Mouse (Mus musculus): ENCODE results near the gene Adgre1. TPM values are rescaled to one million over a fixed set of nuclear protein-coding genes. Genes with fewer than 3 reads are reported as not detected.
A peak's percentile ranks its signal among the peaks of the same experiment; 100 is the strongest.
"Not testable (repeated sequence)": the region's sequence is repeated elsewhere in the genome, so short reads cannot be mapped to it uniquely, and the experiment has no call there.

Adgre1 gene
- total and polyA plus RNA-seq, 3 experiments, result 0.13 to 2.7 (median 2.0) TPM

DNA sequence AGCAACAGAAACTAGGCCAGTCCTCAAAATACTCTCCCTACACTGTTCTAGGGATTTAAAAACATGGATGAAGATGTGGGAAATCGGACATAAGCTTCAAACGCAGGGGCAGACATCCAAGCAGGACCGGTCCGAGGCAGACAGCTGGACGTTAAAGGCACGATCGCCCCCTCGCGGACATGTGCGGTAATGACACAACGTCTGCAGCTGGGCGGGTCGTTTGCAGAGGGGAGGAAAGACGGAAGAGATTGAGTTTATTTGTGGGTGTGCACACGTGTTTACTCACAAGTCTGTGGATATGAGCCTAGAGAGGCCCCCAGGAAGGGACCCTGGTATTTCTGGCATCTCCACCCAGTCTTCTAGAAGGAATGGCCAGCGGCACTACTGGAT is 23.7 kb upstream of the Adgre1 start:
- TF ChIP-seq CTCF (IDR thresholded peaks at IDR 0.05; ENCODE audit: low read depth, low read length) (peak; percentile 89), GATA2 (IDR thresholded peaks at IDR 0.05; ENCODE audit: borderline replicate concordance, low read depth, low read length) (no peak)
- Histone ChIP-seq H3K4me3 (ENCODE audit: low read depth, low read length) (no peak overlapping the region; the same call in 1 of the 2 replicates), H3K27me3 (ENCODE audit: insufficient read depth, low read length) (peaks cover 13% of the 10 kb centered on the region), H3K4me1 (ENCODE audit: insufficient read depth, low read depth, low read length) (peaks cover 63% of the 10 kb centered on the region), H3K36me3 (replicated peaks) (peaks cover 4% of the 10 kb centered on the region), H3K9me3 (replicated peaks) (no peaks in the 10 kb centered on the region)
- no peak for ATAC-seq (ENCODE audit: extremely low read depth, insufficient number of reproducible peaks, low FRiP score, poor library complexity, severe bottlenecking)
- DNase-seq (ENCODE audit: low spot score), result peak; percentile 67

DNA sequence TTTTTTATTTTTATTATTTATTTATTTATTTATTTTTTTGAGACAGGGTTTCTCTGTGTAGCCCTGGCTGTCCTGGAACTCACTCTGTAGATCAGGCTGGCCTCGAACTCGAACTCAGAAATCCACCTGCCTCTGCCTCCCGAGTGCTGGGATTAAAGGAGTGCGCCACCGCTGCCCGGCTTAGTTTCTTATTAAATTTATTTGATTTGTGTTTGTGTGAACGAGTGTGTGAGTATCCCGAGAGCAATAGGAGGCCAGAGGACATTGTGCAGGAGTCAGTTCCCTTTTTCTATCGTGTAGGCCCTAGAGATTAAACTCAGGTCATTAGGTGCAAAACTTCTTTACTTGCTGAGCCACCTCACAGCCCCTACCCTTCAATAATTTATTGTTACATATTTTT is 23.3 kb upstream of the Adgre1 start:
- not testable (repeated sequence) for ATAC-seq (ENCODE audit: extremely low read depth, insufficient number of reproducible peaks, low FRiP score, poor library complexity, severe bottlenecking); H3K4me3 ChIP-seq (ENCODE audit: low read depth, low read length); H3K36me3 ChIP-seq (replicated peaks); H3K9me3 ChIP-seq (replicated peaks); DNase-seq (ENCODE audit: low spot score)
- Histone ChIP-seq H3K27me3 (ENCODE audit: insufficient read depth, low read length) (peaks cover 13% of the 10 kb centered on the region), H3K4me1 (ENCODE audit: insufficient read depth, low read depth, low read length) (peaks cover 63% of the 10 kb centered on the region)

DNA sequence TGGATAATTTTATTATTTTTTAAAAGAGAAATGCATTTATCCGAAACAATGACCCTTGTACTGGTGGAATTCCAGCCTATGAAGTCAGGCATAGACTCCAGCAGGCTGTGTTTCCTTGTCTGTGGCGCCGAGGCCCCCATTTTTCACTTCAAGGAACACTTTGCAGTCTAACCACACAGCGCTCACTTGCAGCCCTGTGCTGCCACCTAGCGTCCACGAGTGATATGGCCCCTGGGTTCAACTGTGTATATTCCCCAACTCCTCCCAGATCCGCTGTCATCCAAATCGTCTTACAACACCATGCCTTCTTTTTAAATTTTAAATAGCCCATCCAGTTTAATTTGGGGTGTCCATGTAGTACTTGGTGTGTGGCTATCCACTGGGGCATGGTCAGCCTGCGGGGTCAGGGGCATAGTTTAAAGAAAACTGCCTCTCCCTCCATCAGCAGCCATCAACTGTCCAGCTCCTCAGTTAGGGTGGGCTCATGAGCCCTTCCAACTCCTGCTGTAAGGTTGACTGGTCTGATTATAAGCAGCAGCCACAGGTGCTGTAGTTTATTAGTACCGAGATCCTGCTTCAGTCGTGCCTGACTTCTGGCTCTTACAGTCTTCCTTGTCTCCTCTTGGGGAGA is 22.7 kb upstream of the Adgre1 start:
- Histone ChIP-seq H3K4me3 (ENCODE audit: low read depth, low read length) (no peak overlapping the region), H3K36me3 (replicated peaks) (no peaks in the 10 kb centered on the region), H3K4me1 (ENCODE audit: insufficient read depth, low read depth, low read length) (peaks cover 63% of the 10 kb centered on the region), H3K9me3 (replicated peaks) (no peaks in the 10 kb centered on the region), H3K27me3 (ENCODE audit: insufficient read depth, low read length) (peaks cover 13% of the 10 kb centered on the region)
- TF ChIP-seq CTCF (IDR thresholded peaks at IDR 0.05; ENCODE audit: low read depth, low read length) (peak; percentile 91), POLR2AphosphoS5 (IDR thresholded peaks at IDR 0.05; ENCODE audit: insufficient replicate concordance, low read depth, low read length) (no peak)
- peak; percentile 46 for ATAC-seq (ENCODE audit: extremely low read depth, insufficient number of reproducible peaks, low FRiP score, poor library complexity, severe bottlenecking)
- peak; percentile 58 for DNase-seq (ENCODE audit: low spot score)

DNA sequence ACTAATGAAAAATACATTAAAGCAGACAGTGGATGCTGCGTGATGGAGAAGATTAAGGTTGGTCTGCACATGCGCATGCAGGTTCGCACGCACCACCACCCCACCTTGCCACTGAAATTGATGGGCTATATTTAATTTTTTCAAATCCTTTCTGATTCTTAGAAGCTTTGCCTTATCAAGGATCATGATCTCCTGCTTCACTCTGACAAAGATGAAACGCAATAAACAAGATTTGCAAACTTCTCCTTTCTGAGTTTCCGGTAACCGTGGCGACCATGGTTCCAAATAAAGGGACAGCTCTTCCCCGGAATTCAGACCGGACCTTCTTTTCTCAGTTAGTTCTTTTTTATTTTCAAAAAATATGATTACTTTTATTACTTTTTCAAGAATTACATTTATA is 20.5 kb upstream of the Adgre1 start:
- H3K4me1 ChIP-seq (ENCODE audit: insufficient read depth, low read depth, low read length), result peaks cover 65% of the 10 kb centered on the region
- no peaks in the 10 kb centered on the region for H3K36me3 ChIP-seq (replicated peaks)
- no peak for ATAC-seq (ENCODE audit: extremely low read depth, insufficient number of reproducible peaks, low FRiP score, poor library complexity, severe bottlenecking)
- H3K4me3 ChIP-seq (ENCODE audit: low read depth, low read length), result no peak overlapping the region; the same call in 1 of the 2 replicates
- H3K27me3 ChIP-seq (ENCODE audit: insufficient read depth, low read length), result peaks cover 21% of the 10 kb centered on the region
- TF ChIP-seq CTCF (IDR thresholded peaks at IDR 0.05; ENCODE audit: low read depth, low read length) (no peak), GATA1 (IDR thresholded peaks at IDR 0.05; ENCODE audit: borderline replicate concordance, low read length) (no peak), POLR2AphosphoS5 (IDR thresholded peaks at IDR 0.05; ENCODE audit: insufficient replicate concordance, low read depth, low read length) (no peak), TAL1 (conservative IDR thresholded peaks at IDR 0.05; ENCODE audit: low read depth, low read length) (no peak), GATA2 (IDR thresholded peaks at IDR 0.05; ENCODE audit: borderline replicate concordance, low read depth, low read length) (no peak)
- peaks cover 2% of the 10 kb centered on the region; the same call in 1 of the 2 replicates for H3K9me3 ChIP-seq (replicated peaks)
- DNase-seq (ENCODE audit: low spot score), result no peak

DNA sequence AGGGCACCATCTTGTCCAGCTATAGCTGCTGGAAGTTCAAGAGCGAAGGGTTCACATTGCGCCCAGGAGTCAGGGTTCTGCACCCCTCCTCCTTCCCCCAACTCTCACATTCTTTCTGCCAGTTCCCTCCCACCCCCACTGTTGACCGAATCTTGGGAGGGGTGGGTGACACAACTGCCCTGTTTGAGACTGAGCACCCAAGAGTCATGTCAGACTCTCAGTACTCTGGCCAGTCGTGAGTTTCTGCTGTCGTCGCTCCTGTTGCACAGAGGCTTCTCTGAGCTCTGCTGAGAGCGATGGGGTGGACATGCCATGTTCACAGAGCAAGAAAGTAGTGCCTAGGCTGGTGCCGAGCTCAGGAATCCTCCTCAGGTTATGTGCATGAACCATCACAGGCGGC is 19.2 kb upstream of the Adgre1 start:
- DNase-seq (ENCODE audit: low spot score) (no peak), ATAC-seq (ENCODE audit: extremely low read depth, insufficient number of reproducible peaks, low FRiP score, poor library complexity, severe bottlenecking) (no peak)
- Histone ChIP-seq H3K4me3 (ENCODE audit: low read depth, low read length) (no peak overlapping the region; the same call in 1 of the 2 replicates), H3K4me1 (ENCODE audit: insufficient read depth, low read depth, low read length) (peaks cover 68% of the 10 kb centered on the region), H3K9me3 (replicated peaks) (peaks cover 2% of the 10 kb centered on the region; the same call in 1 of the 2 replicates), H3K36me3 (replicated peaks) (no peaks in the 10 kb centered on the region), H3K27me3 (ENCODE audit: insufficient read depth, low read length) (peaks cover 24% of the 10 kb centered on the region)
- no peak for TF ChIP-seq GATA1 (IDR thresholded peaks at IDR 0.05; ENCODE audit: borderline replicate concordance, low read length)
- no peak for TF ChIP-seq POLR2AphosphoS5 (IDR thresholded peaks at IDR 0.05; ENCODE audit: insufficient replicate concordance, low read depth, low read length)
- no peak for TF ChIP-seq TAL1 (conservative IDR thresholded peaks at IDR 0.05; ENCODE audit: low read depth, low read length)
- TF ChIP-seq CTCF (IDR thresholded peaks at IDR 0.05; ENCODE audit: low read depth, low read length), result no peak
- TF ChIP-seq GATA2 (IDR thresholded peaks at IDR 0.05; ENCODE audit: borderline replicate concordance, low read depth, low read length), result no peak

DNA sequence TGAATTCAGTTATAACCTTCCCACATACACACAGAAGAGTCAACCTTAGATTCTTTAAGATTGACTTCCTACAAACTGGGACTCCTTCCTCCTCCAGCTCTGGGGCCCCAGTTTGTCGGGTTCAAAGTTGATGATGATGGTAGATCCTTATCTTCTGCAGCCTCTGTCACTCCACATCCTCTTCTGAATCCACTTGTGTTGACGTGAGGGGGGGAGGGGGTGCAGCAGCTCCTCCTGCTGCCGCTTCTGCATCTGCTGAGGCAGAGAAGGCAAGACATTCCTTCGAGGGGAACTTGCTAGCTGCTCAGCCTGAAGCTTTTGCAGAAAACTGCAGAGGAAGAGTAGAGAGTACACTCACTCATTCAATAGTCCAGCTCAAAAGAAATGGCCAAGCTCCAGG is 16.9 kb upstream of the Adgre1 start:
- Histone ChIP-seq H3K4me3 (ENCODE audit: low read depth, low read length) (no peak overlapping the region), H3K9me3 (replicated peaks) (peaks cover 2% of the 10 kb centered on the region; the same call in 1 of the 2 replicates), H3K27me3 (ENCODE audit: insufficient read depth, low read length) (peaks cover 31% of the 10 kb centered on the region), H3K4me1 (ENCODE audit: insufficient read depth, low read depth, low read length) (peaks cover 53% of the 10 kb centered on the region), H3K36me3 (replicated peaks) (no peaks in the 10 kb centered on the region)
- peak; percentile 37; the same call in 1 of the 2 replicates for ATAC-seq (ENCODE audit: extremely low read depth, insufficient number of reproducible peaks, low FRiP score, poor library complexity, severe bottlenecking)
- TF ChIP-seq CTCF (IDR thresholded peaks at IDR 0.05; ENCODE audit: low read depth, low read length) (no peak), TAL1 (conservative IDR thresholded peaks at IDR 0.05; ENCODE audit: low read depth, low read length) (no peak)
- no peak for DNase-seq (ENCODE audit: low spot score)

DNA sequence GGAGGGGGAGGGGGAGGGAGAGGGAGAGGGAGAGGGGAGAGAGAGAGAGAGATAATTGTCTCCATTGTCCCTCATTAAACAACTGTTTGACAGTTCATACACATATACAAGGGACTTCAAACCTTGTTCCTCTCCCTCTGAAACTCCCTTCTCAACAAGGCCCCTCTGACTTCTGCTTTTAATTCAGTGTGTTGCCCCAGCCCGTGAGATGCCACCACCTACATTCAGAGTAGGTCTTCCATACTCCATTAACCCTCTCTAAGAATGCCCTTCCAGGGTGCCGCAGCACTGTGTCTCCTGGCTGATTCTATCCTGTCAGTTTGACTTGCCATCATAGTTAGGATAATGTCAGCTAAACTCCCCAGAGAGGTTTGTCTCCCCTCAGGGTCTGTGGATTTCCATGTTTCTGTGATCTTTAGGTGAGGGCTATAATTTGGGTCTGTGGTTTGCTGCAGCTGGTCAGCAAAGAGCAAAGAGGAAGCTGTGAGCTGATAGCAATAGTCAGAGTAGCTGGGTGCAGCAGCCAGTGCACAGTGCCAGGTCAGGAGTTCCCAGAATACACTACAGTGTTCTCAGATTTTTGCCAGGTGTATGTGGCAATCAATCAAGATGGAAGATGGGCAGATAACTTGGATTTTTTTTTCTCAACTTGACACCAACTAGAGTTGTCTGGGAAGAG is 14.3 kb upstream of the Adgre1 start:
- peaks cover 2% of the 10 kb centered on the region; the same call in 1 of the 2 replicates for H3K9me3 ChIP-seq (replicated peaks)
- TF ChIP-seq CTCF (IDR thresholded peaks at IDR 0.05; ENCODE audit: low read depth, low read length), result no peak
- no peak for TF ChIP-seq GATA2 (IDR thresholded peaks at IDR 0.05; ENCODE audit: borderline replicate concordance, low read depth, low read length)
- TF ChIP-seq GATA1 (IDR thresholded peaks at IDR 0.05; ENCODE audit: borderline replicate concordance, low read length), result no peak
- no peak for TF ChIP-seq POLR2AphosphoS5 (IDR thresholded peaks at IDR 0.05; ENCODE audit: insufficient replicate concordance, low read depth, low read length)
- TF ChIP-seq TAL1 (conservative IDR thresholded peaks at IDR 0.05; ENCODE audit: low read depth, low read length), result no peak
- no peak for DNase-seq (ENCODE audit: low spot score)
- H3K4me3 ChIP-seq (ENCODE audit: low read depth, low read length), result no peak overlapping the region
- peaks cover 39% of the 10 kb centered on the region for H3K4me1 ChIP-seq (ENCODE audit: insufficient read depth, low read depth, low read length)
- H3K27me3 ChIP-seq (ENCODE audit: insufficient read depth, low read length), result peaks cover 25% of the 10 kb centered on the region
- H3K36me3 ChIP-seq (replicated peaks), result no peaks in the 10 kb centered on the region
- ATAC-seq (ENCODE audit: extremely low read depth, insufficient number of reproducible peaks, low FRiP score, poor library complexity, severe bottlenecking), result no peak
